Mouse (Mus musculus) cerebellum, postnatal 4 days (tissue): ENCODE data around the gene Has3.

Experiments used
- DNase-seq, 2 experiments: peaks; one replicate each; pipeline ENCODE4 v3.0.0; 2022; ENCODE audit warnings: low spot score in 2 of 2, mixed read lengths in 1 of 2

Gene Has3

GRCm38 (mm10) chr8:106929921-106930320 is 59.9 kb downstream of the Has3 start:
- DNase-seq, result no peak

- no peak for DNase-seq
Measured at GRCm38 (mm10) chr8:106932376-106933065, 62.5 kb downstream of the Has3 start.

DNA sequence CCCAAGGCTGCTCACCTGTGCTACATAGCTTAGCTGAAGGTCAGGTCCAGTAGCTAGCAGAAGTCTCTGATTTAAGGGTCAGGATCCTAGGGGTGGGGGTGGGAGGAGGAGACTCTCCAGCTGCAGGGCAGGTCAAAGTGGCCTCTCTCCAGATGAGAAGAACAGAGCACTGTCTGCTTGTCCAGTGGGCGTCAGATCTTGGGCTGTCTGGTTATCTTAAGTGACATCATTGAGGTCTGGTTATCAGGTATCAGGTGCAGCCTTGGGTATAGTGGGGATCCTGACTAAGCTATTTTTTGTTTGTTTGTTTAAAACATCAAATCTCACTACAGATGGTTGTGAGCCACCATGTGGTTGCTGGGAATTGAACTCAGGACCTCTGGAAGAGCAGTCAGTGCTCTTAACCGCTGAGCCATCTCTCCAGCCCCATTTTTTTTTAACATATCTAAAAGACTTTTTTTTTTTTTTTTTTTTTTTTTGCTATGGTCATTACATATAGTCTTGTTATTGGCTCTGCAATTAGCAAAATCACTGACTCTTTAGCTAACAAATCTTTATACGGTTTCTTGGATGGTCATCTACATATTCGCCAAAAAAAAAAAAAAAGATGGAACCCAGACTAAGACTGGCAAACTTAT is 63.6 kb downstream of the Has3 start:
- DNase-seq, result no peak
